Mouse (Mus musculus) heart, adult 2 months (tissue): ENCODE results near the gene Commd4. TPM values are rescaled to one million over a fixed set of nuclear protein-coding genes. Genes with fewer than 3 reads are reported as not detected.

ENCODE experiments used
- DNase-seq, 2 experiments: peaks; one replicate each; pipeline ENCODE4 v3.0.0; 2021
- H3K27ac ChIP-seq: fragments of 200-600 bp; 2 replicates; pipeline ENCODE4 v1.8.1; 2022
- H3K27me3 ChIP-seq: fragments of 200-500 bp; 2 replicates; pipeline ENCODE4 v1.6.1; 2012; ENCODE audit warnings: mild to moderate bottlenecking, low read length, inconsistent platforms, mixed read lengths; ENCODE audit not compliant: control insufficient read depth, insufficient read depth
- H3K36me3 ChIP-seq: fragments of 200-500 bp; 2 replicates; pipeline ENCODE4 v1.6.1; 2012; ENCODE audit warnings: low read length, inconsistent platforms; ENCODE audit not compliant: control insufficient read depth, insufficient read depth
- H3K4me1 ChIP-seq: fragments of 200-500 bp; 2 replicates; pipeline ENCODE4 v1.6.1; 2011; ENCODE audit warnings: low read length; ENCODE audit not compliant: control insufficient read depth, insufficient read depth
- H3K4me3 ChIP-seq: fragments of 200-600 bp; 2 replicates; pipeline ENCODE4 v1.8.1; 2022
- H3K79me2 ChIP-seq: fragments of 200-500 bp; replicated peaks from 2 replicates; pipeline ENCODE4 v1.6.1; 2012; ENCODE audit warnings: mild to moderate bottlenecking, inconsistent platforms, low read length, moderate library complexity, mixed read lengths; ENCODE audit not compliant: control insufficient read depth, insufficient read depth
- H3K9ac ChIP-seq: fragments of 200-500 bp; 2 replicates; pipeline ENCODE4 v1.6.1; 2012; ENCODE audit warnings: low read depth, mild to moderate bottlenecking, control low read depth, inconsistent platforms, low read length, mixed read lengths
- CTCF ChIP-seq: fragments of 200-600 bp; IDR thresholded peaks from 2 replicates; pipeline ENCODE4 v1.8.1; 2022; ENCODE audit warnings: antibody characterized with exemption, mild to moderate bottlenecking, moderate library complexity
- EP300 ChIP-seq: fragments of 200-500 bp; IDR thresholded peaks from 2 replicates; pipeline ENCODE4 v1.6.1; 2011; ENCODE audit warnings: low read depth, low read length, control low read depth; ENCODE audit not compliant: insufficient read depth
- POLR2A ChIP-seq: fragments of 200-500 bp; IDR thresholded peaks from 2 replicates; pipeline ENCODE4 v1.6.1; 2011; ENCODE audit warnings: mild to moderate bottlenecking, low read depth, low read length, control low read depth; ENCODE audit not compliant: insufficient read depth
- WGBS: fragments of 180-500 bp; shearing (Covaris S2); methylation state at CpG from one replicate; pipeline ENCODE4 v1.1.7; 2018; 5-methylcytosine and 5-hydroxymethylcytosine counted together
- intact Hi-C: fragments of 180-260 bp; cut with DNase I; formaldehyde crosslinking; loops from one replicate; pipeline ENCODE4 v1.15.1; 2025
- polyA plus RNA-seq: library from polyadenylated mRNA; depleted of rRNA; stranded (reverse); fragments of >200 nt; gene quantifications from 2 replicates; pipeline ENCODE4 v1.2.3, GENCODE M21; 2012
- total RNA-seq, 2 experiments: library from RNA; stranded (reverse); gene quantifications; 2 replicates each; pipeline ENCODE4 v1.2.3; 2021

Commd4 gene
- total and polyA plus RNA-seq, 3 experiments = 28.2 to 58.0 (median 30.1) TPM

DNA sequence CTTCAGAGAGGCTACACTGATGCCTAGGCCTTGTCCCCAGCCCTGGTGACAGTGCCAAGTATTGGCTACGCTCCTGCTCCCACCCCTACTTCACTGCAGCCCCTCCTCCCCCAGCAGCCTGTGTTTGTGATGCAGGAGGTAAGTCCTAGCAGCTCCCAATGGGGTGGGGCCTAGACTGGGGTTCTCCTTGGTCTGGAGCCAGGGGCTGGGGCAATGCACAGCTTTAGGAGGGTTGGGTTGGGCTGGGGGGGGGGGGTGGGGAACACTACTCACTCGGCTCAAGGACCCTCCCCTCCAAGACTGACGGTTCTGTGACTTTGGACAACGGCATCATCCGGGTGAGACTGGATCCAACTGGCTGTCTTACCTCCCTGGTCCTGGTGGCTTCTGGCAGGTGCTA, 18.6 kb downstream of the Commd4 start:
- Histone ChIP-seq H3K27ac (no peak overlapping the region), H3K36me3 (no peaks in the 10 kb centered on the region), H3K27me3 (no peaks in the 10 kb centered on the region), H3K79me2 (no peaks in the 10 kb centered on the region), H3K9ac (no peak overlapping the region), H3K4me3 (no peak overlapping the region), H3K4me1 (no peaks in the 10 kb centered on the region)
- intact Hi-C loops = no loop called here
- DNase-seq = no peak
- no peak for TF ChIP-seq POLR2A
- TF ChIP-seq EP300 = no peak
- TF ChIP-seq CTCF = no peak
- WGBS = 84% methylated on average over 5 of the region's 5 CpGs

DNA sequence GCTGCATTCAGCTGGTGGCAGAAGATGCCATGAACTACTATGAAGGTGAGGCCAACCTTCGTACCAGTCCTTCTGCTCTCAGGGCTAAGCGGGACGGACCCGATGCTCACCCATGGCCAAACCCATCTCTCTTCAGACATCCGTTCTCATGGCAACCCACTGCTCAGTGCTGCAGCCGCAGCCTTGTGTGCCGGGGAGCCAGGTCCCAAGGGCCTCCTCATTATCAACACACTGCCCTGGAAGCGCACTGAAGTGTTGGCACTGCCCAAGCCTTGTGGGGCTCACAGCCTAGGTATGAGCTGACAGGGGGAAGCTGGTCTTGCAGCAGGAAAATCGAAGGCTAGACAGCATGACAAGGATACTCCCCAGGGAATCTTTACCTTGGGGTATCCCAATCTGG, 19.0 kb downstream of the Commd4 start:
- Histone ChIP-seq H3K36me3 (no peaks in the 10 kb centered on the region), H3K4me3 (no peak overlapping the region), H3K4me1 (no peaks in the 10 kb centered on the region), H3K27me3 (no peaks in the 10 kb centered on the region), H3K27ac (no peak overlapping the region), H3K79me2 (no peaks in the 10 kb centered on the region), H3K9ac (no peak overlapping the region)
- WGBS = 90% methylated on average over 9 of the region's 9 CpGs
- DNase-seq = no peak
- intact Hi-C loops = no loop called here
- no peak for TF ChIP-seq POLR2A
- no peak for TF ChIP-seq CTCF
- no peak for TF ChIP-seq EP300

DNA sequence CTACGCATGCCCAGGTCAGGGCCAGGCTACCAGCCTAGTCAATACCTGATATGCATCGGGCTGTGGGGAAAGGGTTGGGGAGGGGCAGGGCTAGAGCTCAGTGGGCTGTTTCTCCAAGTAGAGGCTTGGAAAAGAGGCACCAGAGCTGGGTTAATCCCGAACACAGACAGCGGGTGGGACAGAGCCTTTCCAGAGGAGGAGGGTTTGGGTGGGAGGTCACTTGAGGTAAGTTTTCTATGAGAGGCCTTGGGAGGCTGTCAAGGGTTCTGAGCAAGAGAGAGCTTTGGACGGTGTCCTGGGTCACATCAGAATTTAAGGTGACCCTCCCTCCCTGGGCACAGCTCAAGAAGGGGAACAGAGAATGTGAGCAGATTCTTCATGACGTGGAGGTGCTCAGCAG, 19.6 kb downstream of the Commd4 start:
- intact Hi-C loops = no loop called here
- H3K36me3 ChIP-seq = no peaks in the 10 kb centered on the region
- WGBS = 91% methylated on average over 6 of the region's 6 CpGs

DNA sequence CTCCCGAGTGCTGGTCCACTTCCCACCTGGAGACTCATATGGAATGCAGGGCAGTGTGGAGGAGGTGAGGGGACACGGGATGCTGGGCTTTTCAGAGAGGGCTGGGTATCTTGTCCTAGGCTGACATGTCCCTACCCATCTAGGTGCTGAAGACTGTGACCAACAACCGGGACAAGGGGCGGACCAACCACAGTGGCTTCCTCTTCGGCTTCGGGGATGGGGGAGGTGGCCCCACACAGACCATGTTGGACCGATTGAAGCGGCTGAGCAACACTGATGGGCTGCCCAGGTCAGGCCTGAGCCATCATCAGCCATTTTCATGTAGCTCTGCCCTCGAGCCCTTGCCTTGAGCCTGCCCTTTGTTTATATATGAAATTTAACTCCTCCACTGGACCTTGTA, 20.4 kb downstream of the Commd4 start:
- Histone ChIP-seq H3K4me1 (no peaks in the 10 kb centered on the region), H3K9ac (no peak overlapping the region), H3K27me3 (no peaks in the 10 kb centered on the region), H3K36me3 (no peaks in the 10 kb centered on the region), H3K27ac (no peak overlapping the region), H3K79me2 (no peaks in the 10 kb centered on the region), H3K4me3 (no peak overlapping the region)
- intact Hi-C loops = no loop called here
- no peak for DNase-seq
- WGBS = 88% methylated on average over 9 of the region's 9 CpGs
- TF ChIP-seq EP300 (no peak), POLR2A (no peak), CTCF (no peak)

More for the DNA sequence above, 19.6 kb downstream of the Commd4 start:
- Histone ChIP-seq H3K9ac (no peak overlapping the region), H3K4me1 (no peaks in the 10 kb centered on the region), H3K27me3 (no peaks in the 10 kb centered on the region), H3K79me2 (no peaks in the 10 kb centered on the region), H3K27ac (no peak overlapping the region), H3K4me3 (no peak overlapping the region)
- TF ChIP-seq POLR2A (no peak), CTCF (no peak), EP300 (no peak)
- no peak for DNase-seq

DNA sequence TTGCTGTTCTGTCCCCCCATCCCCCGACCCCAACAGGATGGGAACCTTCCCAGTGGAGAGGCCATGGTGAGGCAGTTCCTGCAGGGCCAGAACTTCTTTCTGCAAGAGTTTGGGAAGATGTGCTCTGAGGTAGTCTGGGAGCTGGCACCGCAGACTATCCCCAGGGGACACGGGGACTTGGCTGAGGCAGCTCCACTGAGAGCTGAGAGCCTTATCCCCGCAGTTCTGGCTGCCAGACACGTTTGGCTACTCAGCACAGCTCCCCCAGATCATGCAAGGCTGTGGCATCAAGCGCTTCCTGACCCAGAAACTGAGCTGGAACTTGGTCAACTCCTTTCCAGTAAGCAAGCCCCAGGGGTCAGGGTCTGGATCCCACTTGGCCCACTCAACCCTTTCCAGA, 20.9 kb downstream of the Commd4 start:
- TF ChIP-seq POLR2A = no peak
- no peak for TF ChIP-seq CTCF
- no peak for TF ChIP-seq EP300
- Histone ChIP-seq H3K9ac (no peak overlapping the region), H3K27me3 (no peaks in the 10 kb centered on the region), H3K36me3 (no peaks in the 10 kb centered on the region), H3K79me2 (no peaks in the 10 kb centered on the region), H3K4me1 (no peaks in the 10 kb centered on the region), H3K27ac (no peak overlapping the region), H3K4me3 (no peak overlapping the region)
- intact Hi-C loops = no loop called here
- no peak for DNase-seq
- 72% methylated on average over 6 of the region's 6 CpGs for WGBS

DNA sequence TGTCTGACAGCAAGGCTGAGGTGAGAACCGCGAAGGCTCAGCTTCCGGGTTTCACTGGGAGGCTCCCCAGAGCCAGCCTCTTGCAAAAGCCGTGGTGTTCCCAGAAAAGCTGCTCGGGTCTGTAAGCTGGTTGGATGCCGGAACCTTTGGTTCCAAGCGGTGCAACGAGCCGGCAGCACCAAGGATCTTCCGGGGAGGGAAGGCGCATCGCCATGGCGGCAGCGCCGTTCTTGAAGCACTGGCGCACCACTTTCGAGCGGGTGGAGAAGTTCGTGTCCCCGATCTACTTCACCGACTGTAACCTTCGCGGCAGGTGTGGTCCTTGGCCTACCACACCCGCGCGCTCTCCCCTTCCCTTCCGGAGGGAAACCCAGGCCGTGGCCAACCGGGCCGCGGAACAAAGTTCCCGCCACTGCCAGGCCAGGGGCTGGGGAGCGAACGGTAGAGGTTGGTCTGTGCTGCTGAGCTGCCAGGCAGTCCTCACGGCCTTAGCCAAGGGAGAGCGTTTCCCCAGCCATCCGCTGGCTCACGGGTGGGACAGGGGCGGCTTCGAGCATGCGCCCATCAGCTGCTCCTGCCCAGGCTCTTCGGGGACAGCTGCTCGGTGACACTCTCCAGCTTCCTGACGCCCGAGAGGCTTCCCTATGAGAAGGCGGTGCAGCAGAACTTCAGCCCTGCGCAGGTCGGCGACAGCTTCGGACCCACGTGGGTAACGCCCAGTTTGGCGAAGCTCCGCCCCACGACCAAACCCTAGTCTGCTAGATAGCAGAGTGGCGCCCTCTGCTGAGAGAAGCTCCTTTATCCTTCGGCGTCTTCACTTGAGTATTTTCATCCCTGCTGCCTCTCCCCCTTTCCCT, 27.3 kb downstream of the Commd4 start, which contains the start of gene Man2c1:
Man2c1 (plus strand) TSS at position 114 of the 857 bp plus-strand sequence.
- H3K9ac ChIP-seq = peak within 1 kb of the TSS; percentile 87
- intact Hi-C loops = loop anchor here (1.0 to 5.0 kb wide), 5 partner anchors 58 to 240 kb away; partner anchors contain the start of genes Sin3a and Snx33
- H3K27ac ChIP-seq = peak within 1 kb of the TSS; percentile 85
- H3K36me3 ChIP-seq = peaks cover 2% of the 10 kb centered on the region
- TF ChIP-seq EP300 (peak; percentile 47), POLR2A (peak; percentile 83), CTCF (peak; percentile 92)
- DNase-seq = peak; percentile 93
- peaks cover 5% of the 10 kb centered on the region for H3K4me1 ChIP-seq
- H3K4me3 ChIP-seq = peak within 1 kb of the TSS; percentile 81
- no peaks in the 10 kb centered on the region for H3K27me3 ChIP-seq
- under 1% methylated on average over 58 of the region's 58 CpGs for WGBS
- H3K79me2 ChIP-seq = no peaks in the 10 kb centered on the region
